Mouse (Mus musculus) olfactory bulb, adult 2 months (tissue): ENCODE data around the gene Prkcd.

Source experiments
- CTCF ChIP-seq: fragments of 200-500 bp; IDR thresholded peaks from 2 replicates; pipeline ENCODE4 v1.5.1; 2012; ENCODE audit warnings: low read depth, mild to moderate bottlenecking, low read length, moderate library complexity; ENCODE audit not compliant: insufficient read depth
- POLR2A ChIP-seq: fragments of 200-500 bp; IDR thresholded peaks from 2 replicates; pipeline ENCODE4 v1.6.1; 2012; ENCODE audit warnings: mild to moderate bottlenecking, low read depth, low read length, moderate library complexity; ENCODE audit not compliant: insufficient read depth

GRCm38 (mm10) chr14:30644026-30644425 lies 18.0 kb upstream of the Prkcd start:
- no peak for TF ChIP-seq CTCF
- TF ChIP-seq POLR2A: no peak
